Mouse (Mus musculus) granulocyte monocyte progenitor cell, adult 5-6 weeks (primary cell): Measurements from ENCODE around the gene Nelfe. TPM values are rescaled to one million over a fixed set of nuclear protein-coding genes. Genes with fewer than 3 reads are reported as not detected.

Source experiments
- total RNA-seq, 2 experiments: library from RNA; stranded (forward) in 1 of 2; stranded (reverse) in 1 of 2; fragments of 200-712, 200-1000 nt in 1 of 2; fragments of >200 nt in 1 of 2; fragmentation: Nextera tagmentation in 1 of 2; gene quantifications; 2 replicates each; pipeline ENCODE4 v1.2.3; 2014 to 2017

The Nelfe gene
- total RNA-seq, 2 experiments from 2014 or later = 53.3 to 57.3 TPM

Other genes starting within 250 kb of the Nelfe start
Only the 30 nearest of the 37 such genes appear.
- gene Ppt2, start 221.9 kb upstream of the Nelfe start, total RNA-seq (2014; fragmentation: Nextera tagmentation) = 41.9 and 45.1 TPM in 2 replicates
- 20.4 and 23.3 TPM in 2 replicates for gene Ppt2, start 221.9 kb upstream of the Nelfe start, total RNA-seq (2017)
- 0.88 TPM in 1 of 2 replicates, not detected in the other for gene Prrt1, start 220.9 kb upstream of the Nelfe start, total RNA-seq (2014; fragmentation: Nextera tagmentation)
- not detected in 2 replicates for gene Prrt1, start 220.9 kb upstream of the Nelfe start, total RNA-seq (2017)
- gene Fkbpl, start 205.6 kb upstream of the Nelfe start, total RNA-seq (2014; fragmentation: Nextera tagmentation) = 2.9 and 10.3 TPM in 2 replicates
- gene Fkbpl, start 205.6 kb upstream of the Nelfe start, total RNA-seq (2017) = 12.4 and 21.8 TPM in 2 replicates
- 38.3 and 42.5 TPM in 2 replicates for gene Atf6b, start 203.2 kb upstream of the Nelfe start, total RNA-seq (2014; fragmentation: Nextera tagmentation)
- 31.9 and 44.6 TPM in 2 replicates for gene Atf6b, start 203.2 kb upstream of the Nelfe start, total RNA-seq (2017)
- gene Tnxb, start 179.9 kb upstream of the Nelfe start, total RNA-seq (2014; fragmentation: Nextera tagmentation) = not detected in 2 replicates
- gene Tnxb, start 179.9 kb upstream of the Nelfe start, total RNA-seq (2017) = not detected in 2 replicates
- gene C4b, start 106.5 kb upstream of the Nelfe start, total RNA-seq (2014; fragmentation: Nextera tagmentation) = 0.23 TPM in 1 of 2 replicates, not detected in the other
- 0.09 TPM in 1 of 2 replicates, not detected in the other for gene C4b, start 106.5 kb upstream of the Nelfe start, total RNA-seq (2017)
- not detected in 2 replicates for gene Cyp21a1, start 45.8 kb upstream of the Nelfe start, total RNA-seq (2014; fragmentation: Nextera tagmentation)
- gene Cyp21a1, start 45.8 kb upstream of the Nelfe start, total RNA-seq (2017) = not detected in 2 replicates
- 24.0 and 47.6 TPM in 2 replicates for gene Stk19, start 13.4 kb upstream of the Nelfe start, total RNA-seq (2014; fragmentation: Nextera tagmentation)
- 23.1 and 29.0 TPM in 2 replicates for gene Stk19, start 13.4 kb upstream of the Nelfe start, total RNA-seq (2017)
- gene Dxo, start 13.4 kb upstream of the Nelfe start, total RNA-seq (2014; fragmentation: Nextera tagmentation) = 28.3 and 50.7 TPM in 2 replicates
- gene Dxo, start 13.4 kb upstream of the Nelfe start, total RNA-seq (2017) = 30.2 and 32.1 TPM in 2 replicates
- 31.1 and 48.4 TPM in 2 replicates for gene Skiv2l, start 181 bp upstream of the Nelfe start, total RNA-seq (2014; fragmentation: Nextera tagmentation)
- gene Skiv2l, start 181 bp upstream of the Nelfe start, total RNA-seq (2017) = 29.3 and 43.9 TPM in 2 replicates
- not detected in 2 replicates for gene Cfb, start 12.1 kb downstream of the Nelfe start, total RNA-seq (2014; fragmentation: Nextera tagmentation)
- gene Cfb, start 12.1 kb downstream of the Nelfe start, total RNA-seq (2017) = not detected in 2 replicates
- gene Zbtb12, start 29.1 kb downstream of the Nelfe start, total RNA-seq (2014; fragmentation: Nextera tagmentation) = 12.2 and 14.2 TPM in 2 replicates
- gene Zbtb12, start 29.1 kb downstream of the Nelfe start, total RNA-seq (2017) = 13.3 and 15.3 TPM in 2 replicates
- not detected in 2 replicates for gene Gm20547, start 31.7 kb downstream of the Nelfe start, total RNA-seq (2014; fragmentation: Nextera tagmentation)
- not detected in 2 replicates for gene Gm20547, start 31.7 kb downstream of the Nelfe start, total RNA-seq (2017)
- gene C2, start 47.9 kb downstream of the Nelfe start, total RNA-seq (2014; fragmentation: Nextera tagmentation) = 1.5 and 7.7 TPM in 2 replicates
- 0.47 TPM in 1 of 2 replicates, not detected in the other for gene C2, start 47.9 kb downstream of the Nelfe start, total RNA-seq (2017)
- gene Ehmt2, start 48.1 kb downstream of the Nelfe start, total RNA-seq (2014; fragmentation: Nextera tagmentation) = 78.2 and 87.0 TPM in 2 replicates
- 90.9 and 120 TPM in 2 replicates for gene Ehmt2, start 48.1 kb downstream of the Nelfe start, total RNA-seq (2017)
- 0.41 TPM in 1 of 2 replicates, not detected in the other for gene Slc44a4, start 64.1 kb downstream of the Nelfe start, total RNA-seq (2014; fragmentation: Nextera tagmentation)
- gene Slc44a4, start 64.1 kb downstream of the Nelfe start, total RNA-seq (2017) = 0.78 and 1.8 TPM in 2 replicates
- gene Neu1, start 80.9 kb downstream of the Nelfe start, total RNA-seq (2014; fragmentation: Nextera tagmentation) = 30.3 and 35.3 TPM in 2 replicates
- 27.0 and 32.4 TPM in 2 replicates for gene Neu1, start 80.9 kb downstream of the Nelfe start, total RNA-seq (2017)
- gene Hspa1b, start 108.8 kb downstream of the Nelfe start, total RNA-seq (2014; fragmentation: Nextera tagmentation) = 11.4 and 13.9 TPM in 2 replicates
- 67.7 and 68.3 TPM in 2 replicates for gene Hspa1b, start 108.8 kb downstream of the Nelfe start, total RNA-seq (2017)
- not detected in 2 replicates for gene Gm20481, start 119.5 kb downstream of the Nelfe start, total RNA-seq (2014; fragmentation: Nextera tagmentation)
- 0.34 and 1.4 TPM in 2 replicates for gene Gm20481, start 119.5 kb downstream of the Nelfe start, total RNA-seq (2017)
- gene Hspa1a, start 121.8 kb downstream of the Nelfe start, total RNA-seq (2014; fragmentation: Nextera tagmentation) = 5.5 and 6.2 TPM in 2 replicates
- 45.2 and 49.0 TPM in 2 replicates for gene Hspa1a, start 121.8 kb downstream of the Nelfe start, total RNA-seq (2017)
- gene Hspa1l, start 122.3 kb downstream of the Nelfe start, total RNA-seq (2014; fragmentation: Nextera tagmentation) = not detected in 2 replicates
- 0.09 TPM in 1 of 2 replicates, not detected in the other for gene Hspa1l, start 122.3 kb downstream of the Nelfe start, total RNA-seq (2017)
- gene Lsm2, start 131.5 kb downstream of the Nelfe start, total RNA-seq (2014; fragmentation: Nextera tagmentation) = 129 and 305 TPM in 2 replicates
- gene Lsm2, start 131.5 kb downstream of the Nelfe start, total RNA-seq (2017) = 42.0 and 71.6 TPM in 2 replicates
- gene Vars, start 150.6 kb downstream of the Nelfe start, total RNA-seq (2014; fragmentation: Nextera tagmentation) = 75.6 and 150 TPM in 2 replicates
- 174 and 181 TPM in 2 replicates for gene Vars, start 150.6 kb downstream of the Nelfe start, total RNA-seq (2017)
- 0.11 and 0.19 TPM in 2 replicates for gene Vwa7, start 166.2 kb downstream of the Nelfe start, total RNA-seq (2014; fragmentation: Nextera tagmentation)
- gene Vwa7, start 166.2 kb downstream of the Nelfe start, total RNA-seq (2017) = not detected in 2 replicates
- gene Sapcd1, start 177.6 kb downstream of the Nelfe start, total RNA-seq (2014; fragmentation: Nextera tagmentation) = 2.5 TPM in 1 of 2 replicates, not detected in the other
- 0.90 TPM in 1 of 2 replicates, not detected in the other for gene Sapcd1, start 177.6 kb downstream of the Nelfe start, total RNA-seq (2017)
- 0.19 and 6.8 TPM in 2 replicates for gene Msh5, start 196.4 kb downstream of the Nelfe start, total RNA-seq (2014; fragmentation: Nextera tagmentation)
- gene Msh5, start 196.4 kb downstream of the Nelfe start, total RNA-seq (2017) = 0.62 and 3.6 TPM in 2 replicates
- 231 and 245 TPM in 2 replicates for gene Clic1, start 199.6 kb downstream of the Nelfe start, total RNA-seq (2014; fragmentation: Nextera tagmentation)
- 268 and 347 TPM in 2 replicates for gene Clic1, start 199.6 kb downstream of the Nelfe start, total RNA-seq (2017)
- gene Ddah2, start 208.6 kb downstream of the Nelfe start, total RNA-seq (2014; fragmentation: Nextera tagmentation) = 3.4 TPM in 1 of 2 replicates, not detected in the other
- 0.57 and 3.7 TPM in 2 replicates for gene Ddah2, start 208.6 kb downstream of the Nelfe start, total RNA-seq (2017)
- not detected in 2 replicates for gene Ly6g6c, start 215.0 kb downstream of the Nelfe start, total RNA-seq (2014; fragmentation: Nextera tagmentation)
- gene Ly6g6c, start 215.0 kb downstream of the Nelfe start, total RNA-seq (2017) = not detected in 2 replicates
- gene Mpig6b, start 215.8 kb downstream of the Nelfe start, total RNA-seq (2014; fragmentation: Nextera tagmentation) = not detected in 2 replicates
- gene Mpig6b, start 215.8 kb downstream of the Nelfe start, total RNA-seq (2017) = not detected in 2 replicates